Mouse (Mus musculus): ENCODE data around the gene Pcgf2.
"Not testable (repeated sequence)": the region's sequence is repeated elsewhere in the genome, so short reads cannot be mapped to it uniquely, and the experiment has no call there.

Pcgf2 gene

DNA sequence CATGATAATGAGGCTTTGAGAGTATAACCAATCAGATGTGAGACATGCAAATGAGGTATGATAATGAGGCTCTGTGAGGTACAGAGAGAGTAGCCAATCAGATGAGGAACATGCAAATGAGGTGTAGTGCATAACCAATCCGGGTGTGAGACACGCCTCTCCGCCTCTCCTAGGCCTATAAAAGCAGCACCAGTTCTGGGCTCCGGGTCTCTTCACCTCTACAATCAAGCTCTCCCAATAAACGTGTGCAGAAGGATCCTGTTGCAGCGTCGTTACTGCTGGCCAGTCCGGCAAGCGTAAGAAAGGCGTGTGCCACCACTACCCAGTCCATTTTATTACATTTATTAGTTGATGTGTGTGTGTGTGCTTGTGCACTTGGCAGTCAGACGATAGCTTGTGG is 46.9 kb downstream of the Pcgf2 start:
- not testable (repeated sequence) for DNase-seq (ENCODE audit: low read depth, low spot score)

- DNase-seq (ENCODE audit: low read depth, low spot score), result peak; percentile 76
These were observed 50.0 kb downstream of the Pcgf2 start for GRCm38 (mm10) chr11:97650341-97650740.

DNA sequence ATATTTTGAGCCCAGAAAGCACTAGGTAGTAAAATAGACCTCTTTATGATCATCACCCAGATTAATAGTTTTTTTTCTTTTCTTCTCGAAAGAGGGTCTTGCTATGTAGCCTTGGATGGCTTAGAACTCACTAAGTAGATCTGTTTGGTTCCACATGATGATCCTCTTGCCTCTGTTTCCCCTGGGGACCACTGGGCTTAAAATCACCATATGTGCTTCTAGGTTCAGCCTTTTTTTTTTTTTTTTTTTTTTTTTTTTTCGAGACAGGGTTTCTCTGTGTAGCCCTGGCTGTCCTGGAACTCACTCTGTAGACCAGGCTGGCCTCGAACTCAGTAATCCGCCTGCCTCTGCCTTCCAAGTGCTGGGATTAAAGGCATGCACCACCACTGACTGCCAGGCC is 51.8 kb downstream of the Pcgf2 start:
- not testable (repeated sequence) for DNase-seq (ENCODE audit: low read depth, low spot score)

DNA sequence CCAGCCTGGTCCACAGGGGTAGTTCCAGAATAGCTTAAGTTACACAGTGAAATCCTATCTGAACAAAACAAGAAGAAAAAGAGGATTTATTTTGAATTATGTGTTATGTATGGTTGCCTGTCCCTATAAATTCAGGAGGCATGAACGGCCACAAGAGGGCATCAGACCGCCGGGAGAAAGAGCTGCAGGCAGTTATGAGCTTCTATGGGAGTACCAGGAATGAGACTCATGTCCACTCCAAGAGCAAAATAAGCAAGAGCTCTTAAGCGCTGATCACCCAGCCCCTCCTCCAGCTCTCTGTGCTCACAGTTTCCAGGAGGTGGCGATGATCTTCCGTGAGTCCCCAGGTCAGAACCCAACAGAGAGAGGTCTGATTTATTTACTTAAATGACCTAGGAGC is 55.5 kb downstream of the Pcgf2 start:
- peak; percentile 81 for DNase-seq (ENCODE audit: low read depth, low spot score)

- no peak for DNase-seq (ENCODE audit: low read depth, low spot score)
These were observed 56.8 kb downstream of the Pcgf2 start for GRCm38 (mm10) chr11:97643380-97644055.

DNA sequence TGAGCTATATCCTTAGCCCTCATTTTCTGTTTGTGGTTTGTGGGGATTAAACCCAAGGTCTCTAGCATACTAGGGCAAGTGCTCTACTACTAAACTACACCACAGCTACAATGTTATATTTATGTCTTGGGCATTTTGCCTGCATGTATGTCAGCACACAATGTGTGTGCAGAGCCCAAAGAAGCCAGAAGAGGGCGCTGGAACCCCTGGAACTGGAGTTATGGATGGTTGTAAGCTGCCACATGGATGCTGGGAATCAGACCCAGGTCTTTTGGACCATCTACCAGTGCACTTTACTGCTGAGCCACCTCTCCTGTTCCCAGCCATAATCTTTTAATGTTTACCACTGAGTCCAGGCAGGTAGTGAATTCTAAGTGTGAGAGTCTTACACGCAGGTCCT is 57.6 kb downstream of the Pcgf2 start:
- no peak for DNase-seq (ENCODE audit: low read depth, low spot score)

GRCm38 (mm10) chr11:97641668-97642067 is 58.6 kb downstream of the Pcgf2 start:
- DNase-seq (ENCODE audit: low read depth, low spot score), result peak; percentile 87
